Mouse (Mus musculus) E14TG2a.4 (cell line): ENCODE data around the gene Ttll1.

ENCODE experiments used
- CTCF ChIP-seq: conservative IDR thresholded peaks from 2 replicates; pipeline ENCODE4 v1.5.1; 2014; ENCODE audit warnings: low read length
- POU5F1 ChIP-seq: IDR thresholded peaks from 2 replicates; pipeline ENCODE4 v1.6.1; 2014; ENCODE audit warnings: low read length, borderline replicate concordance

- TF ChIP-seq CTCF (no peak), POU5F1 (no peak)
Observed at GRCm38 (mm10) chr15:83473832-83474465, 36.7 kb downstream of the Ttll1 start.
